Mouse (Mus musculus) cerebellum, adult 11-12 months (tissue): ENCODE measurements around the gene AK157302.
"Not testable (repeated sequence)": the region's sequence is repeated elsewhere in the genome, so short reads cannot be mapped to it uniquely, and the experiment has no call there.

Experiments used
- DNase-seq: peaks from one replicate; pipeline ENCODE4 v3.0.0; 2022

Gene AK157302

GRCm38 (mm10) chr13:21495080-21495479 is at the start of gene AK157302:
TSS of gene AK157302 (plus strand) at chr13:21495223.
- peak; percentile 14 for DNase-seq

GRCm38 (mm10) chr13:21446796-21447195 is 48.2 kb upstream of the AK157302 start:
- no peak for DNase-seq

GRCm38 (mm10) chr13:21447856-21448614 is 47.0 kb upstream of the AK157302 start:
- DNase-seq, result no peak

GRCm38 (mm10) chr13:21453042-21453441 is 42.0 kb upstream of the AK157302 start:
- DNase-seq, result no peak

GRCm38 (mm10) chr13:21453449-21453848 is 41.6 kb upstream of the AK157302 start, which contains the start of gene Zscan26:
TSS of gene Zscan26 (minus strand) at chr13:21453730.
- peak; percentile 78 for DNase-seq

- DNase-seq, result no peak
These were observed 40.9 kb upstream of the AK157302 start for GRCm38 (mm10) chr13:21454133-21454532.

- no peak for DNase-seq
These were observed 38.7 kb upstream of the AK157302 start for GRCm38 (mm10) chr13:21456347-21456746.

GRCm38 (mm10) chr13:21462516-21462915 is 32.5 kb upstream of the AK157302 start:
- not testable (repeated sequence) for DNase-seq

- no peak for DNase-seq
These were observed 27.7 kb upstream of the AK157302 start for GRCm38 (mm10) chr13:21467336-21467735.

GRCm38 (mm10) chr13:21468061-21469019 is 26.7 kb upstream of the AK157302 start, which contains the start of gene Nkapl:
TSS of gene Nkapl (minus strand) at chr13:21468509.
- DNase-seq, result peak; percentile 89

GRCm38 (mm10) chr13:21469097-21469496 is 25.9 kb upstream of the AK157302 start:
- DNase-seq, result no peak

- no peak for DNase-seq
These were observed 22.6 kb upstream of the AK157302 start for GRCm38 (mm10) chr13:21472427-21472826.

- DNase-seq, result peak; percentile 72
These were observed 16.0 kb upstream of the AK157302 start, which contains the start of the genes Zkscan4 and Gm10065 for GRCm38 (mm10) chr13:21478759-21479670. TSS of gene Zkscan4 (plus strand) at chr13:21478907. TSS of gene Gm10065 (minus strand) at chr13:21479441.

GRCm38 (mm10) chr13:21486881-21487280 is 8.1 kb upstream of the AK157302 start:
- DNase-seq, result no peak

GRCm38 (mm10) chr13:21492847-21493246 is 2.2 kb upstream of the AK157302 start:
- no peak for DNase-seq

- not testable (repeated sequence) for DNase-seq
These were observed 6.2 kb downstream of the AK157302 start, which contains the start of gene Gm11273 for GRCm38 (mm10) chr13:21501182-21501581. TSS of gene Gm11273 (minus strand) at chr13:21501418.

- DNase-seq, result no peak
These were observed 7.3 kb downstream of the AK157302 start for GRCm38 (mm10) chr13:21502296-21502695.

GRCm38 (mm10) chr13:21506221-21506649 is 11.2 kb downstream of the AK157302 start:
- peak; percentile 80 for DNase-seq

- no peak for DNase-seq
These were observed 35.1 kb downstream of the AK157302 start for GRCm38 (mm10) chr13:21530136-21530535.

GRCm38 (mm10) chr13:21530781-21531201 is 35.8 kb downstream of the AK157302 start, which contains the start of gene Zkscan8:
TSS of gene Zkscan8 (minus strand) at chr13:21531120.
- peak; percentile 88 for DNase-seq

GRCm38 (mm10) chr13:21542708-21543107 is 47.7 kb downstream of the AK157302 start, which contains the start of gene Olfr1366:
TSS of gene Olfr1366 (minus strand) at chr13:21542808.
- DNase-seq, result no peak
